Mouse (Mus musculus): ENCODE data around the gene Iqcc. TPM values are rescaled to one million over a fixed set of nuclear protein-coding genes. Genes with fewer than 3 reads are reported as not detected.

Gene Iqcc
- polyA plus RNA-seq (2012; rRNA removed) = 32.3 and 38.9 TPM in 2 replicates

- DNase-seq (ENCODE audit: low read depth) = peak; percentile 98
- TF ChIP-seq POLR2A (IDR thresholded peaks at IDR 0.05; ENCODE audit: borderline replicate concordance, extremely low read depth, insufficient read depth, insufficient read length, poor library complexity, severe bottlenecking) (peak; percentile 80; the same call in 1 of the 2 replicates), CTCF (IDR thresholded peaks at IDR 0.05; ENCODE audit: borderline replicate concordance, extremely low read depth, insufficient read depth, insufficient read length) (no peak)
Measured at GRCm38 (mm10) chr4:129618786-129619691, at the start of gene Iqcc. Gene Iqcc (minus strand): TSS chr4:129619099.

GRCm38 (mm10) chr4:129662255-129662813 is 43.4 kb upstream of the Iqcc start:
- no peak for DNase-seq (ENCODE audit: low read depth)
- TF ChIP-seq POLR2A (IDR thresholded peaks at IDR 0.05; ENCODE audit: borderline replicate concordance, extremely low read depth, insufficient read depth, insufficient read length, poor library complexity, severe bottlenecking) = no peak
- no peak for TF ChIP-seq CTCF (IDR thresholded peaks at IDR 0.05; ENCODE audit: borderline replicate concordance, extremely low read depth, insufficient read depth, insufficient read length)

- DNase-seq (ENCODE audit: low read depth) = no peak
- TF ChIP-seq POLR2A (IDR thresholded peaks at IDR 0.05; ENCODE audit: borderline replicate concordance, extremely low read depth, insufficient read depth, insufficient read length, poor library complexity, severe bottlenecking) = no peak
- TF ChIP-seq CTCF (IDR thresholded peaks at IDR 0.05; ENCODE audit: borderline replicate concordance, extremely low read depth, insufficient read depth, insufficient read length) = no peak
Measured at GRCm38 (mm10) chr4:129661584-129661983, 42.7 kb upstream of the Iqcc start.

- no peak for DNase-seq (ENCODE audit: low read depth)
- TF ChIP-seq POLR2A (IDR thresholded peaks at IDR 0.05; ENCODE audit: borderline replicate concordance, extremely low read depth, insufficient read depth, insufficient read length, poor library complexity, severe bottlenecking) = no peak
- no peak for TF ChIP-seq CTCF (IDR thresholded peaks at IDR 0.05; ENCODE audit: borderline replicate concordance, extremely low read depth, insufficient read depth, insufficient read length)
Measured at GRCm38 (mm10) chr4:129654770-129655169, 35.9 kb upstream of the Iqcc start.

- no peak for TF ChIP-seq POLR2A (IDR thresholded peaks at IDR 0.05; ENCODE audit: borderline replicate concordance, extremely low read depth, insufficient read depth, insufficient read length, poor library complexity, severe bottlenecking)
- TF ChIP-seq CTCF (IDR thresholded peaks at IDR 0.05; ENCODE audit: borderline replicate concordance, extremely low read depth, insufficient read depth, insufficient read length) = no peak
- no peak for DNase-seq (ENCODE audit: low read depth)
Measured at GRCm38 (mm10) chr4:129650359-129650758, 31.5 kb upstream of the Iqcc start.

- TF ChIP-seq POLR2A (IDR thresholded peaks at IDR 0.05; ENCODE audit: borderline replicate concordance, extremely low read depth, insufficient read depth, insufficient read length, poor library complexity, severe bottlenecking) = no peak
- TF ChIP-seq CTCF (IDR thresholded peaks at IDR 0.05; ENCODE audit: borderline replicate concordance, extremely low read depth, insufficient read depth, insufficient read length) = no peak
- no peak for DNase-seq (ENCODE audit: low read depth)
Measured at GRCm38 (mm10) chr4:129648656-129649055, 29.8 kb upstream of the Iqcc start.

- TF ChIP-seq POLR2A (IDR thresholded peaks at IDR 0.05; ENCODE audit: borderline replicate concordance, extremely low read depth, insufficient read depth, insufficient read length, poor library complexity, severe bottlenecking) (no peak), CTCF (IDR thresholded peaks at IDR 0.05; ENCODE audit: borderline replicate concordance, extremely low read depth, insufficient read depth, insufficient read length) (no peak)
- DNase-seq (ENCODE audit: low read depth) = no peak
Measured at GRCm38 (mm10) chr4:129645204-129645603, 26.3 kb upstream of the Iqcc start.

GRCm38 (mm10) chr4:129641756-129642155 is 22.9 kb upstream of the Iqcc start:
- no peak for TF ChIP-seq CTCF (IDR thresholded peaks at IDR 0.05; ENCODE audit: borderline replicate concordance, extremely low read depth, insufficient read depth, insufficient read length)
- no peak for TF ChIP-seq POLR2A (IDR thresholded peaks at IDR 0.05; ENCODE audit: borderline replicate concordance, extremely low read depth, insufficient read depth, insufficient read length, poor library complexity, severe bottlenecking)
- peak; percentile 58 for DNase-seq (ENCODE audit: low read depth)

GRCm38 (mm10) chr4:129640638-129641467 is 22.0 kb upstream of the Iqcc start, which contains the start of gene Txlna:
Gene Txlna (minus strand): TSS chr4:129641065.
- TF ChIP-seq POLR2A (IDR thresholded peaks at IDR 0.05; ENCODE audit: borderline replicate concordance, extremely low read depth, insufficient read depth, insufficient read length, poor library complexity, severe bottlenecking) (no peak; the same call in 1 of the 2 replicates), CTCF (IDR thresholded peaks at IDR 0.05; ENCODE audit: borderline replicate concordance, extremely low read depth, insufficient read depth, insufficient read length) (no peak)

GRCm38 (mm10) chr4:129640101-129640637 is 21.3 kb upstream of the Iqcc start:
- DNase-seq (ENCODE audit: low read depth) = no peak
- TF ChIP-seq CTCF (IDR thresholded peaks at IDR 0.05; ENCODE audit: borderline replicate concordance, extremely low read depth, insufficient read depth, insufficient read length) = no peak
- TF ChIP-seq POLR2A (IDR thresholded peaks at IDR 0.05; ENCODE audit: borderline replicate concordance, extremely low read depth, insufficient read depth, insufficient read length, poor library complexity, severe bottlenecking) = no peak

More at GRCm38 (mm10) chr4:129640638-129641467, 22.0 kb upstream of the Iqcc start, which contains the start of gene Txlna:
- DNase-seq (ENCODE audit: low read depth) = peak; percentile 100

Data from brain, embryonic 14.5 days (tissue).